Mouse (Mus musculus) cerebellum, postnatal 25 days (tissue): ENCODE measurements around the gene Tasp1.
A peak's percentile ranks its signal among the peaks of the same experiment; 100 is the strongest.
"Not testable (repeated sequence)": the region's sequence is repeated elsewhere in the genome, so short reads cannot be mapped to it uniquely, and the experiment has no call there.

Experiments used
- DNase-seq, 2 experiments: peaks; one replicate each; pipeline ENCODE4 v3.0.0; 2021; ENCODE audit warnings: mixed read lengths in 2 of 2

The Tasp1 gene

DNA sequence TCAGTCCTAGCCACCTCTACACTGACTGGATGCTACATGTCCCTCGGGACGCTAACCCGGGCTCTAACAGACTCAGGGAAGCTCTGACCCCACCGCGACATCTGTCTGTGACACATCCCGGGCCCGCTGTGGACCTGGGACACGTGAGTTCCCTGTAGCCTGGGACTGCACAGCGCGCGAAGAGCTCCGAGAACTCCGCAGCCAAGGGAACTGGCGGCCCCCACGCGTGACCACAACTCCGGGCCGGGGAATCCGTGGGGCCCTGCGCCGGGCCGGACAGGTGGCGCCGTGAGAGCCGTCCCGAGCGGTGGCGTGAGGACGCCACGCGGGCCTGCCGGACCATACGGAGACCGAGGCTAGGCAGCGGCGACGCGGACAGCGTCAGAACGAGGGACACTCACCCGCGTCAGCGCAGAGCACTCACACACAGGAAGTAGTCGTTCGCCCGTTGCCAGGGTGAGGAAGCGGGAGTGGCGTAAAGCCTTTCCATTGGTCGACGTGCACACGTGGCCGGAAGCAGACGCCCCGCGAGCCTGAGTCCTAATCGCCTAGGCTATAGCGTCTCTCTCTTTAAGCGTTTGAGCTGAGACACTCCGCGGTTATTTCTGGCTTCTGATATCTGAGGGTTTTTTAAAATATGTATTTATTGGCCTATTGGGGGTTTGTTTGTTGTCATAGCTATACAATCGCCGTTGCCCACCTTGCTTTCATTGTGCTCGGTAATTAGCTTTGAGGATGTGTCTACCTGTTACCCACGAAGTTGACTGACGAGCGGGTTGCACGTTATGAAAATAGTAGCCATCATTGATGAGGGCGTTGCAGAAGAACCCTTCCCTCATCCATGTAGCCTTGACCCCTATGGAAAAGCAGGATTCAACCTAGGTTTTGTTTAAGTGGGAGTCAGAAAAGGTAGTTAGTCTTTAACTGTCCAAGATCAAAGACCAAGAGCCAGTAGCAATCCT lies at the start of gene Tasp1:
TSS of gene Tasp1 (minus strand) at position 453 of the 962 bp plus-strand sequence.
- peak; percentile 93 to 95 for DNase-seq

DNA sequence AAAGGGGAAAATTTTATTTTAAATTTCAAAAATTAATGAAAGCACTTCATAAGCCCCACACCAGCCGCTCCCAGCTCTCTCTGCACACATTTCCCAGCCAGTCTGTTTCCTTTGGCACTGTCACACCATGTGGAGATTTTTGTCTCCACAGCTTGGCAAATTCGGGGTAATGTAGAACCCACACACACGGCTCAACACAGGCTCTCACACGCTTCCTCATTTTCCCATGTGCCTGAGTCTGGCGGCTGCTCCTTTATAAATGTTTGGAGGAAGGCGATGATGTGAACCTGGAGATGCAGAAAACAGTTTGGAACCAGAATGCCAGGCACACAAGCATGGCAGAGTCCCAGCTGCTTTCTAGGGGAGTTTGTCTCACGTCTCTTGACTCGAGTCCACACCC lies 47.2 kb upstream of the Tasp1 start:
- no peak for DNase-seq

DNA sequence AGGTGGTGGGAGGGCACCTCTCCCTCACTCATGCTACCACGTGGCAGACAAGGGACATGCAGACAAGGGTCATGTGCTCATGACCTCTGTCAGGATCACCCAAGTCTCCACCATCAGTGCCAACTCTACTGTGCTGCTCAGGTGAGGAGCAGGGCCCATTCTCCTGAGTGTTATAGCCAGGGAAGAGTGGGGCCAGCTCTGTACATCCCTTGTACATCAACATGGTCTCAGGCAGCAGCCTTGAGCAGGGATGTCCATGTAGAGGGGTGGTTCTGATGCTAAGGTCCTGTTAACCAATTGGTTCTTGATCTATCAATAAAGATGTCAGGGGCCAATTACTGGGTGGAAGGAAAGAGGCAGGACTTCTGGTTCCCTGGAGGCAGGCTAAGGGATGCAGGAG lies 42.3 kb upstream of the Tasp1 start:
- no peak for DNase-seq

DNA sequence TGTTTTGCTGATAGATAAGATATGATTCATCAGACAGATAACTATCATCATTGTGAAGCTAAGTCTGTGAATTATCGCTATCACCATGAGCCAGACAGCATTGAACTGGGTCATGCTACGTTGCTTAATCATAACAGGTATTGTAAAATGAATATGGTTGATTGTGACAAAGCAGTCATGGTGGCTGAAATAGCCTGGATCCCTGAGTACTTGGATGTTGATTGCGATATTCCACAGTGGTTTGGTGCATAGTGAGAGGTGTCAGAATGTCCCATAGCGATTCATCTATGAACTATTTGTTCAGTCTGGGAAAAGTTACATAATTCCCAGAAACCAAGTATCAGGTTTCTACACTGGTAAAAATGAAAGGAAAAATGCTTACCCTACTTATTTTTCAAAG lies 41.0 kb upstream of the Tasp1 start:
- DNase-seq: no peak

DNA sequence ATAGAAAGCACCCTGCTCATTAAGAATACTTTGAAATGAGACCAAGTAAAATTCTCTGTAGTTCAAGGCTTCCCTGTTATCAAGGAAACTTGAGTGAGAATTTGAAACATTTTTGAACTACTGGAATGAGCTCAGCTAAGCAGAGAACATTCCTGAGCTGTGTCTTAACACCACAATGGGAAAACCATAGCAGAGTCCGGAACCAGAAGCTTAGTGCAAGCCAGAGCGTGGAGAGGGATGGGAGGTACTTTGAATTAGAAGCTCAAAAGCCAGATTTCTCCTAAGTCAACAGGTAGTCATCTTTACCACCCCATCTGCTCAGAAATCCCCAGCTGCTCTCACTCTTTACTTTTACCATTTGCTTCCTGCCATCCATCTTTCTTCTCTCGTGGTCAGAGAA lies 38.3 kb upstream of the Tasp1 start:
- no peak for DNase-seq

DNA sequence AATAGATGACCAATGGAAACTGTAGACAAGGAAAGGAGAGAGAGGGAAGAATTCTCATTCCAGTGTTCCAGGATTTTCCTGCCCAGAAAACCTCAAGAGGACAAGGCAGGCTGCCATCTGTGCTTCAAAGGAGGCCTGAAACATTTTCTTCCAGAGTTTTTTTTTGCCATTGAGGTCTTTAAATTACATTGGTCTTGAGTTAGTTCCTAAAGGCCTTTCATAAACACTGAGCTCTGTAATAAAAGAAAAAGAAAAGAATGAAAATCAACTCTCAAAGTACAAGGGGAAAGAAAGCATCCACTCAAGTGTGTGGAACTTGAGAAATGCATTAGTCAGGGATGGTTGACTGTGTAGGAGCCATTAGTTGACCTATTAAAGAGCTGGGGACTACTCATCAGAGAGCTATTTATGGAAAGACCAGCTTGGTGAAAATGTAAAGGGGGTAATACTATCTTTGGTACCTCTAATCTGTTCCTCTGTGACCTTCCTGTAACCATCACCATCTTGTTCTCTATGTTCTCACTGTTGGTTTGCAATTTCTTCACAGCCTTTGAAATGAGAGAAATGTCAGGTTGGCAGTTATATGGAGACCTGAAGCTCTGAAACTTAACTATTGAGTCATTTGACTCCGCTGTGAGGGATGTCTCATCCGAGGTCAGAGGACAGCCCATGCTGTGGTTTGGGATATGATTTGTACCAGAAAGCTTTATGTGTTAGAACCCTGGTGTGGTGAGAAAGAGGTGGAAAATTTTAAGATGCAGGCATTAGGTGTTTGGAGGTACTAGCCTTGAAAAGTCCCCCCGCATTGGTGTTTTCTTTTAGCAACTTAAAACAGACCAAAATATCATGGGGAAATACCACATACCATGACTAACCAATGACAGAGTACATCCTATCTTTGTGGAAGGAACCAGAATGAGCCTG lies 34.2 kb upstream of the Tasp1 start:
- DNase-seq: no peak

DNA sequence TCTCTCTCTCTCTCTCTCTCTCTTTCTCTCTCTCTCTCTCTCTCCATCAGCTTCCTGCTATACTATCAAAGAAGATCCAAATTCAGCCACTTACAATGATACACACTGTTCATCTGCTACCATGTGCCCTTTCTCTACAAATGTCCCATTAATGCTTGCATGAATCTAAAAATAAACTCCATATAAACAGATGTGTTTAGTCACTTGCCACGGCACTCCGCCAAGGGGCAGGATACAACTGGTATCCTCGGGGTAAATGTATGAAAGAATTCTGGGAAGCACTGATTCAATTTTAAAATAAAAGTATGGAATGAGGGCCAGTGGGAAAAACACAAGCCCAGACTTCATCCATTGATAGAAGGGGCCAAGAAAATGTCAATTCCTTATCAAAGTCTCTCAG lies 33.4 kb upstream of the Tasp1 start:
- no peak for DNase-seq

DNA sequence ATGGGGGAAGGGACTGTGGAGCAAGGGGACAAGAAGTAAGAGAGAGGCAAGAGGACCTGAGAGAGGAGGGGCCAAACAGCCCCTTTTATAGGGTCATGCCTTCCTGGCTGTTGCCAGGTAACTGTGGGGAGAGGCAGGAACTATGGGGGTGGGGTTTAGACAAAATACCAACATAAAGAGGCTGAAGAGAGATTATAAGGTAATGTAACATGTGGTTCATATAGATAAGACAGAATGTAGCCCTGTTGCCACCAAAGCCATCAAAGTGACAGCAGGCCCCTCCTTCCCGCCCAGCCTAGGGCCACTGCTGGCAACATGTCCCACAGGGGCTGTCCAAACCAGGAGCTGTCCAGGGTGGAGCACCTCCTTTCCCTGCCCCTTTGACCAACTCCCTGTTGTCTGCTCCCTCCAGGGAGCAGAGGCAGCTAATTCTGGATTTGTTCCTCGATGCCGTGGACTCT lies 30.6 kb upstream of the Tasp1 start:
- DNase-seq: no peak

DNA sequence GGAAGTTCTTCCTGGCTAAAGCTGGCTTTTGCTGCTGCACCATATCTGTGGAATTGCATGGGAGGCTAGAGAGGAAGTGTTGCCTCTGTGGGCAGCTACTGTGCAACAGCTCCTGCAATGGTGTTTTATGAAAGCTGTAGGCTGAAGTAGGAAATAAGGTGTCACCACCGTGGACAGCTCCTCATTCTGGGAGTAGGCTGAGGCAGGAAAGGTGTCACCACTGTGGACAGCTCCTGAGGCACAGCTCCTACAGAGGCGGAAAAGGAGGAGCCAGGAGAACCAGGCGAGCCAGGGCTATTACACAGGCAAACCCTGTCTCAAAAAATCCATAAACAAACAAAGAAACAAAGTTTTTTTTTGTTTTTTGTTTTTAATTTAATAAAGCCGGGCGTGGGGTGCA lies 29.4 kb upstream of the Tasp1 start:
- no peak for DNase-seq

DNA sequence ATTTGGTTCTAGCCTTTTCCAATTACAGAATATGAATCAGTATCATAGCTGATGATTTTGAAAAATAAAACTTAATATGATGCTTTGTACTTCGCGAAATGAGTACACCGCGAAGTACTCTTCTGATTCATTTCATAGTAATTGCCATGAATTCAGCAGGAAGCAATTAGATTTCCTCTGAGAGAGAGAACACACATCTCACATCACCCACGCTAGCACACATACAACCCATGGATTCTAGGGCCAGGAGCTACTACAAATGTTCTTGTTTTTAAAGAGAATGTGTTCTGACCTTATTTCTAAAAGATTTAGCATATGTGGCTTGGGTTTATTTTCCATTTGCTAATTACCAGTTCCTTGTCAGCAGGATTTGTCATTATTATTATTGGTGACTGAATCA lies 26.8 kb upstream of the Tasp1 start:
- no peak for DNase-seq

DNA sequence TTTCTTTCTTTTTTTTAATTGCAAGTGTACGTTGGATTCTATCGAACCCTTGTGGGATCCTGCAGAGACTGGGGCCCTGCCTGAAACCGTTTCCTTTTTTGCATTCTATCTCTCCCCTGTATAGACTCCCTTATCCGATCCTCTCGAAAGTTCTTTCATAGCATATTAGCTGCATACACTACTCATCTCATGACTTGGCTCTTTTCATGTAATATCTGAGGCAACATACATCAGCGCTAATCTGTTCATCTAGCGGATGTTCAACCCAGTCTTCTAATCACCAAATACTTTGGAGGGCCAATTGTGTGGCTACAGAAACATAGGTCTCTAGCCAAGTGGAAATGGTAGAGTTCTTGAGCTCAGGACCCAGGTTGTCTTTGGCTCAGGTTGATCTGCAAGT lies 17.6 kb upstream of the Tasp1 start:
- no peak for DNase-seq

DNA sequence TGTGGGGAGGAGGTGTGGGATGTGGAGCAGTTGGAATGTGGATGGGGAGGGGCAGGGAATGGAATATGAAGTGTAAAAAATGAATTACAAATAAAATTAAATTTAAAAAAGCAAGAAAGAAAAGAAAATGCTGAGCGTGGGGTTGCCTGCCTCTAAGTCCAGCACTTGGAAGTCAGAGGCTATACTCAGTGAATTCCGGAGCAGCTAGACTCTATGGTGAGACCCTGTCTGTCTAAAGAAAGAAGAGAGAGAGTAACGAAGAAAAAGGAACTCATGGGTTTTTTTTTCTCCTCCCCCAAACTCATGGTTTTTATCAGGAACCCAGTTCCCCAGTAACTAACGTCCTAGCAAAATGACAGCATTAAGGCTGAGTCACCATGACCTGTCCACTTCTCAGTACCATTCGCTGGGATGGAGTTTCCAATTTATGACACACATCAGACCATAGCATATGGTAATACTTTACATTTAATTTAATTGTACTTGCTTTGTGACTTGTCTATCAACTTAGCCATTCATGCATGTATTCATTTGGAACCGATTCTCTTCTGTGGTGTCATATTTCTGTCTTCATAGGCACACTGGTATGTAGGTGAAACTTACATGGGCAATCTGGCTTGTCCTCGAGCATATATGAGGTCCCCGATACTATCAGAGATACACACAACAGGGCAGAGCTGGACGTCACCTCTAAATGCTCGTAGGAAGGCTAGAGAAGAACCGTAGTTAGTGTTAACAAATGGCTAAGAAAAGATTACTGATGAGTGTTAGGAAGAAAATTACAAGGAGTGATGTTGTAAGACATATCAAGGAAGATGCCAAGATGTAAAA lies 14.4 kb upstream of the Tasp1 start:
- DNase-seq: no peak

DNA sequence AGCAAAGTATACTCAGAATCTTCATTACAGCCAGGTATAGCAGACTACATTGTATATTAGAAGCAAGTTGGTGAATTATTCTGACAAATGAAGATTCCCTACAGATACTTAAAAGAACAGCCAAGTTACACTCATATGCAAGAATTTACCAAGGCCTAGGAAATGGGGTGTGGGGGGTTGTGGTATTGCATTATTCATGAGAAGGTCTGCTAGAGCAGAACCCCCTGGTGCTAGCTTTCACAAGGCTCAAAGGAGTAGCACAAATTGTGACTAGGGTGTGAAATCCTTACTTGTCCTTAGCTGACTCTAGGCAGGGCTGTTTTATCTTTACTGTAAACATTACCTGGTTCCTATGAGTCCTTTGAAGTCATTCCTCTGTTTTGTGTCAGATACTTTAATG lies 12.7 kb upstream of the Tasp1 start:
- not testable (repeated sequence) for DNase-seq

DNA sequence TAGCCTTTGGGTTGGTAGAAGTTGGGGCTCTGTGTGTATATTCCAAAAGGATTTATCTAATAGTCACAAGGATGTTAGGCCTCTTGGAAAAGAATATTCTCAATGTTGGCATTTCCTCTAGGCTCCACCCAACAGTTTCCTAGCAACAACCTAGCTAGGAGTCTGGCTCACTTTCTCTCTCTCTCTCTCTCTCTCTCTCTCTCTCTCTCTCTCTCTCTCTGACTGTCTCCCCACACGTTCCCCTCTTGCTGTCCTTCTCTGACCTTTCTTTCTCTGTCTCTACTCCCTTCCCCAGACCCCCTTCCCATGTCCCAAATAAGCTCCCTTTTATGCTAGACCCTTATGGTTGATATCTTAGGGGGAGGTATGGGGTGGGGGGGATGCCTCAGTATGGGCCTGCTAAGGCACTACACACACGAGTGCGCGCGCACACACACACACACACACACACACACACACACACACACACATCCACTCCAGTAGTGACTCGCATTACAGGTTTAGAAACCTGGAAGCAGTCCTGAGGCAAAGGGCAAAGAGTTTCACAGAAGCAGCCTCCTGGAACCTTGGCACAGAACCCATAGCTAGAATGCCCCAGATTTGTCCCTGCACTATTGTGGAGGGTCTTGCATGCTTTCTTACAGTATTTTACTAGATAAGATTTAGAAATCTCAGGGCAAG lies 12.1 kb upstream of the Tasp1 start:
- no peak for DNase-seq

DNA sequence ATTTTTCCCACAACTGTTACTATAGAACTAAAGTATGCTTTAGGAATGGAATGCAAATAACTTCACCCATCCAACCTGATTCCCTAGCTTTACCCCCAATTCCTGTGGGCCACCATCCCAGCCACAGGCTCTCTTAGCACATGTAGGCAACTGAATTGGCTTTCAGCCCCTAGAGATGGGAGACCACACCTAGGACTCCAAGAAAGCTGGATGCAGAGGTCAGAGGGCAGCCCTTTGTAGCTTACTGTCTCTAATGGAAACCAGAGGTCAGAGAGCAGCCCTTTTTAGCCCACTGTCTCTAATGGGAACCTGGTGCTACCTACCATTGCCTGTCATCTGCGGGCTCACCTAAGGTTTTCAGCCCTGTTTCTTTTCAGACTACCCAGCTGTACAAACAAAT lies 10.9 kb upstream of the Tasp1 start:
- no peak for DNase-seq

DNA sequence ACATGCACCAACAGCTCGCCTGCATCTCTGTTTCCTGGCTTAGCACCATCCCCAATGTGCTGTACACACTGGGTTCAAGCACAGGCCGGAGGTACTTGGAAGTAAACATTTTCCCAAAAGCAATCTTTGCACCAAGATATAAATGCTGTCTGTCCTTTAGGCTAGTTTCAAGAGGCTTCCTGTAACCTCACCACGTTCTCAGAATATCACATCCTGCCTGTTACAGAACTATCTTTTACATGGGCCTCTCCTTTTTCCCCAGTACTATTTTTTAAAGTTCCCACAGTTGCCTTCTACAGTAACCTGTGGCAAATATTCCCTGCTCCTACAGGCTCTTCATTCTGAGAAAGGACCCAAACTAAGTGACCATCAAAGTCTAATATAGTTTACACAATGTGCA lies 8.5 kb upstream of the Tasp1 start:
- no peak for DNase-seq

DNA sequence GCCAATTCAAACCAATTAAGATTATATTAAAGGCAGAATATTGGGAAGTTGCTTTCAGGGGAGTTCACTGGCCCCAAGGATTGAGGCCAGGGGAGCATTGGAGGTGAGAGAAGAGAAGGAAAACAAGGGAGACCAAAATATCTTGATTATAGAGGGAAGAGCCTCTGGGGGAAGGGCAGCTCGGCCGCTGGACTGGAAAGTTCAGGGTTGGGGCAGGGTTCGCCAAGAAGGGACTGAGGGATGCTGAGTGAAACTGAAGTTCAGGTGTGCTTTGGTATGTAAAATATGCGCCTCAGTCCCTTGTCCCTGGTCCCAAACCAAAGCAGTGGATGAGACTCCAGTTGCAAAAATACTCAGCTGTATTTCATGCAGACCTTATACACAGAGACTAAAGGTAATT lies 911 bp upstream of the Tasp1 start:
- peak in 1 of 2 experiments; percentile 11 for DNase-seq

DNA sequence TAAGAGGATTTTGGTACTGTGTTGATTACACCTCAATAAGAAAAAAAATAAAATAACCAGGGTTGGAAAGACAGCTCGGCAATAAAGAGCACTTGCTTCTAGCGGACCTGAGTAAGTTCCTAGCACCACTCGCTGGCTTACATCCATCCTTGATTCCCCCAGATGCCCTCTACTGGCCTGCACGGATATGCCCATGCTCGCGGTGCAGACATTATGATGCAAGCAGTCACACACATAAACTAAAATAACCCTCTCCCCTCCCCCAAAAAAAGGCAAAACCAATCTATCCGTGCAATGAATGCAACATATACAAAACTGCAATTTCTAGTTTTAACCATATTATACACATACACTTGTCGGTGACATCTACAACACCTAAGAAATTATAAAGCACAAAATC lies 929 bp downstream of the Tasp1 start:
- no peak for DNase-seq

DNA sequence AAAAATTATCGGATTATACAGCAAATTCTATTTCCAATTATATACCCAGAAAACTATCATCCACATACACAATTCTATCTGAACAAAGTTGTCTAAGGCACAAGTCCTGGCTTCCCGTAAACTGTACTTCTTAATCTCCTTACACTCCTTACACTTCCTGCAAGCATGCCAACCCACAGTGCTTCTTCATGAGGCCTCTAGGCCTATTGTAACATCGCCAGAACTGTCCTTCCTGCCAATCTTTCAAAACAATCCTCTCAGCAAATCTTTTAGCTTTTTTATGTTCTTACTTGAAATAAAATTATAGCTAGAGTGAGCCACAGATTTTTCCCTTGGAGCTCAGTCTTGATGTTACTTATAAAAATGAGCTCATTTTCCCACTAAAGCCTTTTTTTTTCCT lies 5.1 kb downstream of the Tasp1 start:
- DNase-seq: no peak

DNA sequence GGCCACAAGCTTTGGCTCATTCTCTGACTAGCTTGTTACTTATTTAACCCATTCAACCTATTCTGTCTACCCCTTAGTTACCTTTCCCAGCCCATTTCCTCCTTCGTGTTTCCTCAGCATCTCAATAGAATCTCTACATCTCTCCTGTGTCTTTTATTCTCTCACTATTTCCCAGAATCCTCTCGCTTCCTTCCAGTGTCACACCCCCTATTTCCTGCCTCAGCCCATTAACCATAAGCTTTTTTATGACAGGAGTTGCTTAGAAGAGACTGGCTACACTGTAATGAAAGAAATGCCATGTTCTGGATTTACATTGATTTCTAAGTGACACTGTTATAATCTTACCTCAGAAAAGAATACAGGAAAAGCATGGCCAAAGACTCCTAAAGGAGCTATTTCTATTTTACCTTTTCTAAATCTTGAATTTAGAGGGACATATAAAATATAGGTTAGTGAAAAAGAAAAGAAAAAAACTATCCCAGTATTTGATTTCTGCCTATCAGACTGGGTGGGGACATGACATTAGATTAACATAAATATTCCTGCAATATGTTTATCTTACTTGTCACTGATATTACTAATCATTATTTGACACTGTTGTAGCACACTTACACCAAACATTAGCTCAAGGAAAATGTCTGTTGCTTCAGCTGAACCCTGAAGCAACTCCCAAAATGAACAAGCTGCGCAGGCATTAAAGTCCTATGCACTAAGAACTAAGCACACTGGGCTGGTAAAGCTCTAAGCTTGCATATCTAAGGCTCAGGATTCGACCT lies 6.3 kb downstream of the Tasp1 start:
- no peak for DNase-seq

DNA sequence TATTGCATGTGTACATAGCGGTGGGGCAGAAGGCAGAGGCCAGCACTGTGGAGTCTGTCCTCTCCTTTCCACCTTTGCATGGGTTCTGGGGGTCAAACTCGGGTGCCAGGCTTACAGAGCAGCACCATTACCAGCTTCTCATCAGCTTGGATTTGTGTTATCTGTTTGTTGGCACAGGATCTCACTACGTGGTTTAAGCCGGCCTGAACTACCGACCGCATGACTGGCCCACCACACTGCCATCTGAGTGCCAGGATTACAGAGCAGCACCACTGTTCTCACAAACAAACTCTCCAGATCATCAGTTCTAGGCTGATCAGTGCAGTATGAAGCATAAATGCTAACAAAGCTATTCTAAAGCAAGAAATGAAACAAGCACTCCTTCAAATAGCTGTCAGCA lies 8.5 kb downstream of the Tasp1 start:
- no peak for DNase-seq
